In genomic region chr9:120826266-120826665, GRCm38 (mm10) we compare ENCODE assay signal across 14 mouse cellular contexts.
DNase-seq lines count a peak whose midpoint lies in the region; ATAC-seq and TF ChIP-seq lines count a peak whose summit lies in the region.
"Had no signal": no experiment of that assay in that cellular context is flagged by ENCODE, and none has a peak within 500 bp of the region (broad histone marks: within the 10 kb centered on the region; RNA-seq: fewer than 3 reads in every experiment).

No protein-coding gene starts in this region.

- H3K27ac ChIP-seq in liver, embryonic 16.5 days (ENCODE audit: low read length) = no peak overlapping the region
- H3K27ac ChIP-seq in liver, embryonic 11.5 days (ENCODE audit: low read depth, low read length) = no peak overlapping the region
- H3K27ac ChIP-seq in lung, postnatal 0 days (ENCODE audit: low read length) = 0 out of 2 replicates have a peak overlapping the region, but pooled peaks have one; percentile 9
- peak overlapping the region; percentile 76; the same call in 1 of the 2 replicates for H3K27ac ChIP-seq in stomach, embryonic 16.5 days (ENCODE audit: low read length)
- no peak overlapping the region for H3K27ac ChIP-seq in forebrain, embryonic 12.5 days
- H3K27ac ChIP-seq: liver, embryonic 14.5 days had no signal

- 16% methylated on average over 4 of the region's 4 CpGs for WGBS in liver, embryonic 16.5 days (ENCODE audit: insufficient replicate concordance)
- 22% methylated on average over 4 of the region's 4 CpGs for WGBS in liver, embryonic 11.5 days
- 21% methylated on average over 4 of the region's 4 CpGs for WGBS in lung, postnatal 0 days
- WGBS in stomach, embryonic 16.5 days = 39% methylated on average over 4 of the region's 4 CpGs
- WGBS in forebrain, embryonic 12.5 days = 75% methylated on average over 4 of the region's 4 CpGs

- DNase-seq in liver, embryonic 11.5 days (ENCODE audit: low spot score) = no peak
- peak; percentile 62 for DNase-seq in lung, postnatal 0 days (ENCODE audit: low spot score)
- no peak for DNase-seq in left cerebral cortex, postnatal 4 days
- DNase-seq: cerebellum, adult 9-10 months; kidney, adult 8-10 months; layer of hippocampus, adult 9-11 months; right cerebral cortex, postnatal 14 days; thymus, postnatal 25 days had no signal

- no peak for TF ChIP-seq CTCF in lung, postnatal 0 days (IDR thresholded peaks at IDR 0.05)

- intact Hi-C loops in left cerebral cortex, postnatal 4 days (cut with DNase I) = no loop called here

- ATAC-seq in liver, embryonic 16.5 days (ENCODE audit: low read depth) = peak; percentile 5; the same call in 1 of the 2 replicates
- ATAC-seq in liver, embryonic 11.5 days (replicated peaks; ENCODE audit: low FRiP score) = no peak
- ATAC-seq in granulocyte monocyte progenitor cell, adult 5-6 weeks (replicated peaks; ENCODE audit: poor library complexity, severe bottlenecking) = peak; percentile 44
- ATAC-seq in lung, postnatal 0 days = peak; percentile 77
- peak; percentile 75 for ATAC-seq in stomach, embryonic 16.5 days (ENCODE audit: insufficient read depth, low FRiP score)
- no peak for ATAC-seq in forebrain, embryonic 12.5 days (ENCODE audit: low FRiP score)

- no peak overlapping the region for H3K4me3 ChIP-seq in liver, embryonic 16.5 days (ENCODE audit: low read depth, low read length)
- no peak overlapping the region for H3K4me3 ChIP-seq in liver, embryonic 11.5 days (ENCODE audit: low read depth, low read length)
- H3K4me3 ChIP-seq in lung, postnatal 0 days (ENCODE audit: low read depth, low read length) = no peak overlapping the region
- H3K4me3 ChIP-seq in stomach, embryonic 16.5 days (replicated peaks; ENCODE audit: low read length) = no peak overlapping the region
- H3K4me3 ChIP-seq in forebrain, embryonic 12.5 days (replicated peaks) = no peak overlapping the region
- H3K4me3 ChIP-seq: erythroblast, embryonic 14.5 days had no signal

- no peaks in the 10 kb centered on the region for H3K4me1 ChIP-seq in liver, embryonic 16.5 days (ENCODE audit: control insufficient read depth, low read depth, low read length)
- no peaks in the 10 kb centered on the region for H3K4me1 ChIP-seq in liver, embryonic 11.5 days (replicated peaks; ENCODE audit: control insufficient read depth, insufficient read depth, low read length)
- no peaks in the 10 kb centered on the region for H3K4me1 ChIP-seq in lung, postnatal 0 days (ENCODE audit: insufficient read depth, low read depth, low read length)
- H3K4me1 ChIP-seq in stomach, embryonic 16.5 days (ENCODE audit: control insufficient read depth, insufficient read depth, low read length) = 0 out of 2 replicates have a peak, but pooled peaks cover 4% of the 10 kb centered on the region
- H3K4me1 ChIP-seq in forebrain, embryonic 12.5 days = peaks cover 7% of the 10 kb centered on the region; the same call in 1 of the 2 replicates

- no peaks in the 10 kb centered on the region for H3K36me3 ChIP-seq in liver, embryonic 16.5 days (ENCODE audit: control insufficient read depth, insufficient read depth)
- H3K36me3 ChIP-seq in liver, embryonic 11.5 days (ENCODE audit: control insufficient read depth, insufficient read depth, low read length) = no peaks in the 10 kb centered on the region
- no peaks in the 10 kb centered on the region for H3K36me3 ChIP-seq in lung, postnatal 0 days (ENCODE audit: insufficient read depth, low read length)
- H3K36me3 ChIP-seq in stomach, embryonic 16.5 days (ENCODE audit: control insufficient read depth, insufficient read depth, low read length) = no peaks in the 10 kb centered on the region
- H3K36me3 ChIP-seq in forebrain, embryonic 12.5 days (replicated peaks) = no peaks in the 10 kb centered on the region

- no peaks in the 10 kb centered on the region for H3K9me3 ChIP-seq in liver, embryonic 16.5 days (replicated peaks; ENCODE audit: control insufficient read depth, low read length)
- H3K9me3 ChIP-seq in liver, embryonic 11.5 days (ENCODE audit: control insufficient read depth, low read length) = no peaks in the 10 kb centered on the region
- no peaks in the 10 kb centered on the region for H3K9me3 ChIP-seq in lung, postnatal 0 days (ENCODE audit: low read length)
- no peaks in the 10 kb centered on the region for H3K9me3 ChIP-seq in stomach, embryonic 16.5 days (replicated peaks; ENCODE audit: control insufficient read depth, low read length)
- no peaks in the 10 kb centered on the region for H3K9me3 ChIP-seq in forebrain, embryonic 12.5 days

- H3K27me3 ChIP-seq in liver, embryonic 16.5 days (ENCODE audit: control insufficient read depth, insufficient read depth, low read depth, low read length) = no peaks in the 10 kb centered on the region
- H3K27me3 ChIP-seq in liver, embryonic 11.5 days (replicated peaks; ENCODE audit: control insufficient read depth, insufficient read depth, low read length) = no peaks in the 10 kb centered on the region
- H3K27me3 ChIP-seq in lung, postnatal 0 days (replicated peaks; ENCODE audit: insufficient read depth, low read length) = no peaks in the 10 kb centered on the region
- no peaks in the 10 kb centered on the region for H3K27me3 ChIP-seq in stomach, embryonic 16.5 days (ENCODE audit: control insufficient read depth, insufficient read depth, low read length)
- no peaks in the 10 kb centered on the region for H3K27me3 ChIP-seq in forebrain, embryonic 12.5 days

- no peak overlapping the region for H3K4me2 ChIP-seq in liver, embryonic 16.5 days (ENCODE audit: low read depth, low read length)
- no peak overlapping the region for H3K4me2 ChIP-seq in liver, embryonic 11.5 days
- H3K4me2 ChIP-seq in lung, postnatal 0 days (replicated peaks; ENCODE audit: low read depth, low read length) = no peak overlapping the region
- H3K4me2 ChIP-seq in stomach, embryonic 16.5 days (ENCODE audit: low read depth, low read length) = no peak overlapping the region; the same call in 1 of the 2 replicates
- no peak overlapping the region for H3K4me2 ChIP-seq in forebrain, embryonic 12.5 days

- no peak overlapping the region for H3K9ac ChIP-seq in liver, embryonic 16.5 days (ENCODE audit: low read depth, low read length)
- H3K9ac ChIP-seq in liver, embryonic 11.5 days (ENCODE audit: low read depth, low read length) = no peak overlapping the region
- no peak overlapping the region for H3K9ac ChIP-seq in lung, postnatal 0 days (replicated peaks; ENCODE audit: low read depth)
- no peak overlapping the region for H3K9ac ChIP-seq in stomach, embryonic 16.5 days (ENCODE audit: low read length)
- no peak overlapping the region for H3K9ac ChIP-seq in forebrain, embryonic 12.5 days
- H3K9ac ChIP-seq: liver, embryonic 14.5 days had no signal

- TF ChIP-seq EP300 in lung, postnatal 0 days (IDR thresholded peaks at IDR 0.05) = peak; percentile 62

Comparison
In these comparisons a context has a peak if more than half of its experiments do, and no peak if none do; other contexts are left out.
1. ATAC-seq: peak in liver, embryonic 16.5 days (single experiment), granulocyte monocyte progenitor cell, adult 5-6 weeks (single experiment), lung, postnatal 0 days (single experiment) and stomach, embryonic 16.5 days (single experiment); none in liver, embryonic 11.5 days (single experiment) and forebrain, embryonic 12.5 days (single experiment).
2. H3K27ac ChIP-seq: peak in lung, postnatal 0 days (single experiment) and stomach, embryonic 16.5 days (single experiment); none in liver, embryonic 16.5 days (single experiment), liver, embryonic 11.5 days (single experiment) and forebrain, embryonic 12.5 days (single experiment).